Mouse (Mus musculus): Measurements from ENCODE around the gene P3h4. TPM values are rescaled to one million over a fixed set of nuclear protein-coding genes. Genes with fewer than 3 reads are reported as not detected.

P3h4 gene
- polyA plus RNA-seq, 1 experiment: 3.9 TPM

GRCm38 (mm10) chr11:100421537-100421936 lies 6.9 kb upstream of the P3h4 start:
- Histone ChIP-seq H3K27ac (ENCODE audit: control insufficient read depth, insufficient read depth, low read depth, low read length, poor library complexity) (no peak overlapping the region), H3K4me3 (replicated peaks; ENCODE audit: control insufficient read depth, low read depth, low read length) (no peak overlapping the region), H3K4me1 (ENCODE audit: control insufficient read depth, insufficient read depth, low read length) (no peaks in the 10 kb centered on the region; the same call in none of the 2 replicates)
- TF ChIP-seq POLR2A (IDR thresholded peaks at IDR 0.05; ENCODE audit: borderline replicate concordance, control insufficient read depth, low read depth, low read length) (no peak), CTCF (IDR thresholded peaks at IDR 0.05; ENCODE audit: control insufficient read depth, insufficient read depth, low read length) (no peak)
- WGBS: 88% methylated on average over 8 of the region's 8 CpGs

- Histone ChIP-seq H3K4me3 (replicated peaks; ENCODE audit: control insufficient read depth, low read depth, low read length) (peak within 1 kb of the TSS; percentile 22), H3K27ac (ENCODE audit: control insufficient read depth, insufficient read depth, low read depth, low read length, poor library complexity) (no peak within 1 kb of the TSS), H3K4me1 (ENCODE audit: control insufficient read depth, insufficient read depth, low read length) (no peaks in the 10 kb centered on the region)
- 4% methylated on average over 30 of the region's 31 CpGs for WGBS
- no peak for TF ChIP-seq CTCF (IDR thresholded peaks at IDR 0.05; ENCODE audit: control insufficient read depth, insufficient read depth, low read length)
- peak; percentile 15; the same call in 1 of the 2 replicates for TF ChIP-seq POLR2A (IDR thresholded peaks at IDR 0.05; ENCODE audit: borderline replicate concordance, control insufficient read depth, low read depth, low read length)
Measured at GRCm38 (mm10) chr11:100414914-100415822, 532 bp upstream of the P3h4 start, which contains the start of gene Fkbp10. Gene Fkbp10, plus strand, starts transcription at chr11:100415697.

- TF ChIP-seq CTCF (IDR thresholded peaks at IDR 0.05; ENCODE audit: control insufficient read depth, insufficient read depth, low read length) (no peak), POLR2A (IDR thresholded peaks at IDR 0.05; ENCODE audit: borderline replicate concordance, control insufficient read depth, low read depth, low read length) (no peak)
- no peak overlapping the region for H3K4me3 ChIP-seq (replicated peaks; ENCODE audit: control insufficient read depth, low read depth, low read length)
- 86% methylated on average over 11 of the region's 11 CpGs for WGBS
Measured at GRCm38 (mm10) chr11:100413541-100413940, 1.1 kb downstream of the P3h4 start.

GRCm38 (mm10) chr11:100411736-100412135 lies 2.9 kb downstream of the P3h4 start:
- Histone ChIP-seq H3K27ac (ENCODE audit: control insufficient read depth, insufficient read depth, low read depth, low read length, poor library complexity) (no peak overlapping the region), H3K4me3 (replicated peaks; ENCODE audit: control insufficient read depth, low read depth, low read length) (no peak overlapping the region), H3K4me1 (ENCODE audit: control insufficient read depth, insufficient read depth, low read length) (no peaks in the 10 kb centered on the region)
- TF ChIP-seq CTCF (IDR thresholded peaks at IDR 0.05; ENCODE audit: control insufficient read depth, insufficient read depth, low read length) (no peak), POLR2A (IDR thresholded peaks at IDR 0.05; ENCODE audit: borderline replicate concordance, control insufficient read depth, low read depth, low read length) (no peak)
- WGBS: 36% methylated on average over 11 of the region's 11 CpGs

More at GRCm38 (mm10) chr11:100413541-100413940, 1.1 kb downstream of the P3h4 start:
- Histone ChIP-seq H3K27ac (ENCODE audit: control insufficient read depth, insufficient read depth, low read depth, low read length, poor library complexity) (no peak overlapping the region; the same call in 1 of the 2 replicates), H3K4me1 (ENCODE audit: control insufficient read depth, insufficient read depth, low read length) (no peaks in the 10 kb centered on the region)

GRCm38 (mm10) chr11:100409686-100410085 lies 5.0 kb downstream of the P3h4 start:
- H3K4me3 ChIP-seq (replicated peaks; ENCODE audit: control insufficient read depth, low read depth, low read length): no peak overlapping the region
- H3K27ac ChIP-seq (ENCODE audit: control insufficient read depth, insufficient read depth, low read depth, low read length, poor library complexity): no peak overlapping the region
- H3K4me1 ChIP-seq (ENCODE audit: control insufficient read depth, insufficient read depth, low read length): no peaks in the 10 kb centered on the region
- TF ChIP-seq POLR2A (IDR thresholded peaks at IDR 0.05; ENCODE audit: borderline replicate concordance, control insufficient read depth, low read depth, low read length) (no peak), CTCF (IDR thresholded peaks at IDR 0.05; ENCODE audit: control insufficient read depth, insufficient read depth, low read length) (no peak)
- WGBS: 87% methylated on average over 3 of the region's 3 CpGs

GRCm38 (mm10) chr11:100408835-100409462 lies 5.7 kb downstream of the P3h4 start:
- Histone ChIP-seq H3K4me3 (replicated peaks; ENCODE audit: control insufficient read depth, low read depth, low read length) (no peak overlapping the region), H3K27ac (ENCODE audit: control insufficient read depth, insufficient read depth, low read depth, low read length, poor library complexity) (no peak overlapping the region), H3K4me1 (ENCODE audit: control insufficient read depth, insufficient read depth, low read length) (no peaks in the 10 kb centered on the region)
- TF ChIP-seq POLR2A (IDR thresholded peaks at IDR 0.05; ENCODE audit: borderline replicate concordance, control insufficient read depth, low read depth, low read length) (no peak), CTCF (IDR thresholded peaks at IDR 0.05; ENCODE audit: control insufficient read depth, insufficient read depth, low read length) (no peak)
- WGBS: 88% methylated on average over 12 of the region's 12 CpGs

- no peak overlapping the region for H3K27ac ChIP-seq (ENCODE audit: control insufficient read depth, insufficient read depth, low read depth, low read length, poor library complexity)
- TF ChIP-seq POLR2A (IDR thresholded peaks at IDR 0.05; ENCODE audit: borderline replicate concordance, control insufficient read depth, low read depth, low read length): no peak
- TF ChIP-seq CTCF (IDR thresholded peaks at IDR 0.05; ENCODE audit: control insufficient read depth, insufficient read depth, low read length): peak; percentile 56
- no peaks in the 10 kb centered on the region for H3K4me1 ChIP-seq (ENCODE audit: control insufficient read depth, insufficient read depth, low read length)
- no peak overlapping the region for H3K4me3 ChIP-seq (replicated peaks; ENCODE audit: control insufficient read depth, low read depth, low read length)
- WGBS: 36% methylated on average over 10 of the region's 10 CpGs
Measured at GRCm38 (mm10) chr11:100408076-100408834, 6.4 kb downstream of the P3h4 start.
